Mouse (Mus musculus) layer of hippocampus, postnatal 36 days (tissue): ENCODE data around the gene Phf19. TPM values are rescaled to one million over a fixed set of nuclear protein-coding genes. Genes with fewer than 3 reads are reported as not detected.

Source experiments
- DNase-seq, 2 experiments: peaks; one replicate each; pipeline ENCODE4 v3.0.0; 2022
- total RNA-seq, 2 experiments: library from RNA; stranded (reverse); gene quantifications; 2 replicates each; pipeline ENCODE4 v1.2.3; 2021

Gene Phf19
- total RNA-seq: 1 to 10 TPM; 1.1 to 1.3 TPM

GRCm38 (mm10) chr2:34913218-34914068 lies at the start of gene Phf19:
Gene Phf19, minus strand, starts transcription at chr2:34914026.
- no peak for DNase-seq

GRCm38 (mm10) chr2:34963371-34963956 lies 49.6 kb upstream of the Phf19 start:
- no peak for DNase-seq

GRCm38 (mm10) chr2:34962893-34963292 lies 49.1 kb upstream of the Phf19 start:
- DNase-seq: no peak

- no peak for DNase-seq
These were observed 48.4 kb upstream of the Phf19 start for GRCm38 (mm10) chr2:34962211-34962610.

GRCm38 (mm10) chr2:34961481-34962036 lies 47.7 kb upstream of the Phf19 start, which contains the start of gene Traf1:
Gene Traf1, minus strand, starts transcription at chr2:34961772.
- DNase-seq: no peak

- no peak for DNase-seq
These were observed 47.1 kb upstream of the Phf19 start for GRCm38 (mm10) chr2:34960966-34961365.

GRCm38 (mm10) chr2:34960466-34960865 lies 46.6 kb upstream of the Phf19 start:
- no peak for DNase-seq

- no peak for DNase-seq
These were observed 44.8 kb upstream of the Phf19 start for GRCm38 (mm10) chr2:34958582-34958981.

- DNase-seq: no peak
These were observed 44.2 kb upstream of the Phf19 start for GRCm38 (mm10) chr2:34958036-34958435.

- no peak for DNase-seq
These were observed 43.6 kb upstream of the Phf19 start for GRCm38 (mm10) chr2:34957405-34957804.

- DNase-seq: no peak
These were observed 43.1 kb upstream of the Phf19 start for GRCm38 (mm10) chr2:34956941-34957340.

GRCm38 (mm10) chr2:34954344-34954743 lies 40.5 kb upstream of the Phf19 start:
- no peak for DNase-seq

GRCm38 (mm10) chr2:34953547-34954116 lies 39.8 kb upstream of the Phf19 start:
- no peak for DNase-seq

- no peak for DNase-seq
These were observed 39.2 kb upstream of the Phf19 start for GRCm38 (mm10) chr2:34953018-34953417.

- no peak for DNase-seq
These were observed 37.6 kb upstream of the Phf19 start for GRCm38 (mm10) chr2:34951469-34951868.

- no peak for DNase-seq
These were observed 34.8 kb upstream of the Phf19 start for GRCm38 (mm10) chr2:34948622-34949021.

GRCm38 (mm10) chr2:34946046-34946445 lies 32.2 kb upstream of the Phf19 start:
- no peak for DNase-seq

GRCm38 (mm10) chr2:34945580-34945979 lies 31.8 kb upstream of the Phf19 start:
- no peak for DNase-seq

- DNase-seq: no peak
These were observed 30.9 kb upstream of the Phf19 start for GRCm38 (mm10) chr2:34944761-34945160.

GRCm38 (mm10) chr2:34943556-34944120 lies 29.8 kb upstream of the Phf19 start:
- no peak for DNase-seq

GRCm38 (mm10) chr2:34941061-34941675 lies 27.3 kb upstream of the Phf19 start:
- DNase-seq: no peak

GRCm38 (mm10) chr2:34940246-34940645 lies 26.4 kb upstream of the Phf19 start:
- DNase-seq: no peak
